Mouse (Mus musculus): ENCODE measurements around the gene Ccdc194. TPM values are rescaled to one million over a fixed set of nuclear protein-coding genes. Genes with fewer than 3 reads are reported as not detected.
"Not testable (repeated sequence)": the region's sequence is repeated elsewhere in the genome, so short reads cannot be mapped to it uniquely, and the experiment has no call there.

Gene Ccdc194
- polyA plus RNA-seq, 1 experiment from 2014 or later = not detected

GRCm38 (mm10) chr8:71527162-71527870 lies 1.8 kb upstream of the Ccdc194 start:
- WGBS = 37% methylated on average over 3 of the region's 3 CpGs
- Histone ChIP-seq H3K4me1 (ENCODE audit: control insufficient read depth, insufficient read depth, low read length) (no peaks in the 10 kb centered on the region), H3K27ac (replicated peaks; ENCODE audit: low read depth, low read length) (no peak overlapping the region), H3K4me2 (ENCODE audit: low read length) (no peak overlapping the region), H3K27me3 (ENCODE audit: control insufficient read depth, insufficient read depth, low read length) (peaks cover 25% of the 10 kb centered on the region), H3K4me3 (replicated peaks; ENCODE audit: low read depth, low read length) (no peak overlapping the region), H3K36me3 (ENCODE audit: control insufficient read depth, insufficient read depth, low read length) (no peaks in the 10 kb centered on the region), H3K9me3 (ENCODE audit: control insufficient read depth, low read length) (no peaks in the 10 kb centered on the region), H3K9ac (replicated peaks; ENCODE audit: low read length) (no peak overlapping the region)
- ATAC-seq (ENCODE audit: low FRiP score, low TSS enrichment) = no peak
- DNase-seq = no peak

DNA sequence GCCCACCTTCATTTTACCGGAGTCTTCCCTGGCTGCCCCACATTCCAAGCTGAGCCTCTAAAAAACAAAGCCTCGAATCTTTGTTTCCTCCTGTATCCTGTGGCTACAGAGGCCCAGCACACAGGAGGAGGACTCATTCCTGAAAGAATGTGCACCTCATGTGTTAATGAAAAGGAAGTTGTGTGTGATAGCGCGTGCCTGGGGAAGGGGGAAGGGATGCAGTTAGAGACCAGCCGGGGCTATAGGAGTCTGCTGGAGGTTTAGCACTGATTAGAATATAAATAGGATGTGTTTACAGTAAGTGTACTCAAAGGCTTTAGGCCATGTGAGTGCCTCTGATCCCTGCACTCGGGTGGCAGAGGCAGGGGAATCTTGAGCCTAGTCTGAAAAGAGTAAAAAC lies 761 bp upstream of the Ccdc194 start:
- peaks cover 25% of the 10 kb centered on the region for H3K27me3 ChIP-seq (ENCODE audit: control insufficient read depth, insufficient read depth, low read length)
- no peaks in the 10 kb centered on the region for H3K4me1 ChIP-seq (ENCODE audit: control insufficient read depth, insufficient read depth, low read length)
- no peak overlapping the region for H3K9ac ChIP-seq (replicated peaks; ENCODE audit: low read length)
- ATAC-seq (ENCODE audit: low FRiP score, low TSS enrichment) (no peak), DNase-seq (no peak)
- H3K4me2 ChIP-seq (ENCODE audit: low read length) = no peak overlapping the region
- no peak overlapping the region for H3K27ac ChIP-seq (replicated peaks; ENCODE audit: low read depth, low read length)
- no peaks in the 10 kb centered on the region for H3K36me3 ChIP-seq (ENCODE audit: control insufficient read depth, insufficient read depth, low read length)
- H3K4me3 ChIP-seq (replicated peaks; ENCODE audit: low read depth, low read length) = no peak overlapping the region
- WGBS = 8% methylated on average over 6 of the region's 6 CpGs
- no peaks in the 10 kb centered on the region for H3K9me3 ChIP-seq (ENCODE audit: control insufficient read depth, low read length)

GRCm38 (mm10) chr8:71521634-71522033 lies 3.9 kb downstream of the Ccdc194 start:
- Histone ChIP-seq H3K27ac (replicated peaks; ENCODE audit: low read depth, low read length) (no peak overlapping the region), H3K9ac (replicated peaks; ENCODE audit: low read length) (no peak overlapping the region), H3K36me3 (ENCODE audit: control insufficient read depth, insufficient read depth, low read length) (no peaks in the 10 kb centered on the region), H3K27me3 (ENCODE audit: control insufficient read depth, insufficient read depth, low read length) (peaks cover 20% of the 10 kb centered on the region), H3K4me3 (replicated peaks; ENCODE audit: low read depth, low read length) (no peak overlapping the region), H3K4me2 (ENCODE audit: low read length) (no peak overlapping the region), H3K4me1 (ENCODE audit: control insufficient read depth, insufficient read depth, low read length) (no peaks in the 10 kb centered on the region), H3K9me3 (ENCODE audit: control insufficient read depth, low read length) (no peaks in the 10 kb centered on the region)
- WGBS = 3% methylated on average over 17 of the region's 17 CpGs
- ATAC-seq (ENCODE audit: low FRiP score, low TSS enrichment) (peak; percentile 75), DNase-seq (peak; percentile 93)

DNA sequence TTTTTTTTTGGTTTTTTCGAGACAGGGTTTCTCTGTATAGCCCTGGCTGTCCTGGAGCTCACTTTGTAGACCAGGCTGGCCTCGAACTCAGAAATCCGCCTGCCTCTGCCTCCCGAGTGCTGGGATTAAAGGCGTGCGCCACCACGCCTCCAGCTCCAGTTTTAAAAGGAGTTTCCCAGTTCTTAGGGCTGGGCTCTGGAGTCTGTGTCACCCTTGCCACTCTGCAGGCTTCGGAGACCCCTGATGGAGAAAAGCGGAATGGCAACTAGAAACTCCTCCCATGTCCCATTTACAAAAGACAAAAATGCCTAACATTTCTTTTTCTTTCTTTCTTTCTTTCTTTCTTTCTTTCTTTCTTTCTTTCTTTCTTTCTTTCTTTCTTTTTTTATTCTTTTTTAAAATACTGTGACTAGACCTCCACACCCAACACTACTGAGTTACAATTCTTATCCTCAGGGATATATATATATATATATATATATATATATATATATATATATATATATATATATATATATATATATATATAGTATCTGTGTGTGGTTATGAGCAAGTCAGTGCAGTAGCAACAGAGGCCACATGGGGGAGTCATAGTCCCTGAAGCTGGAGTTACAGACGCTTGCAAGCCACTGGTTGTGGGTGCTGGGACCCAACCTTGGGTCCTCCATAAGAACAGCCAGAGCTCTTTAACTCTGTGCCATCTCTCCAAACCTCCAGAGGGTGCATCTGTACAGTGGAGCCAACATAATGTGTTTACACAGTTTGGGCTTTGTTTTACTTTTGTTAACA lies 6.3 kb downstream of the Ccdc194 start:
- not testable (repeated sequence) for H3K27ac ChIP-seq (replicated peaks; ENCODE audit: low read depth, low read length); H3K27me3 ChIP-seq (ENCODE audit: control insufficient read depth, insufficient read depth, low read length); H3K4me1 ChIP-seq (ENCODE audit: control insufficient read depth, insufficient read depth, low read length); H3K9me3 ChIP-seq (ENCODE audit: control insufficient read depth, low read length); H3K4me2 ChIP-seq (ENCODE audit: low read length); H3K36me3 ChIP-seq (ENCODE audit: control insufficient read depth, insufficient read depth, low read length); H3K4me3 ChIP-seq (replicated peaks; ENCODE audit: low read depth, low read length); ATAC-seq (ENCODE audit: low FRiP score, low TSS enrichment); H3K9ac ChIP-seq (replicated peaks; ENCODE audit: low read length)
- WGBS = 47% methylated on average over 9 of the region's 10 CpGs
- peak; percentile 80 for DNase-seq

GRCm38 (mm10) chr8:71516786-71517185 lies 8.7 kb downstream of the Ccdc194 start:
- H3K4me2 ChIP-seq (ENCODE audit: low read length) = no peak overlapping the region
- H3K4me1 ChIP-seq (ENCODE audit: control insufficient read depth, insufficient read depth, low read length) = no peaks in the 10 kb centered on the region
- H3K27ac ChIP-seq (replicated peaks; ENCODE audit: low read depth, low read length) = no peak overlapping the region
- H3K9me3 ChIP-seq (ENCODE audit: control insufficient read depth, low read length) = no peaks in the 10 kb centered on the region
- H3K9ac ChIP-seq (replicated peaks; ENCODE audit: low read length) = no peak overlapping the region; the same call in 1 of the 2 replicates
- no peaks in the 10 kb centered on the region for H3K36me3 ChIP-seq (ENCODE audit: control insufficient read depth, insufficient read depth, low read length)
- H3K27me3 ChIP-seq (ENCODE audit: control insufficient read depth, insufficient read depth, low read length) = no peaks in the 10 kb centered on the region
- DNase-seq = no peak
- ATAC-seq (ENCODE audit: low FRiP score, low TSS enrichment) = no peak
- no peak overlapping the region for H3K4me3 ChIP-seq (replicated peaks; ENCODE audit: low read depth, low read length)
- WGBS = 23% methylated on average over 6 of the region's 6 CpGs

GRCm38 (mm10) chr8:71515043-71515442 lies 10.5 kb downstream of the Ccdc194 start:
- Histone ChIP-seq H3K27ac (replicated peaks; ENCODE audit: low read depth, low read length) (no peak overlapping the region), H3K9me3 (ENCODE audit: control insufficient read depth, low read length) (no peaks in the 10 kb centered on the region), H3K4me1 (ENCODE audit: control insufficient read depth, insufficient read depth, low read length) (no peaks in the 10 kb centered on the region), H3K27me3 (ENCODE audit: control insufficient read depth, insufficient read depth, low read length) (no peaks in the 10 kb centered on the region; the same call in 1 of the 2 replicates), H3K36me3 (ENCODE audit: control insufficient read depth, insufficient read depth, low read length) (no peaks in the 10 kb centered on the region), H3K4me3 (replicated peaks; ENCODE audit: low read depth, low read length) (no peak overlapping the region), H3K9ac (replicated peaks; ENCODE audit: low read length) (no peak overlapping the region), H3K4me2 (ENCODE audit: low read length) (no peak overlapping the region)
- ATAC-seq (ENCODE audit: low FRiP score, low TSS enrichment) (no peak), DNase-seq (no peak)
- 69% methylated on average over 5 of the region's 5 CpGs for WGBS

- Histone ChIP-seq H3K4me2 (ENCODE audit: low read length) (no peak overlapping the region), H3K4me3 (replicated peaks; ENCODE audit: low read depth, low read length) (no peak overlapping the region), H3K27me3 (ENCODE audit: control insufficient read depth, insufficient read depth, low read length) (peaks cover 14% of the 10 kb centered on the region), H3K9me3 (ENCODE audit: control insufficient read depth, low read length) (no peaks in the 10 kb centered on the region), H3K9ac (replicated peaks; ENCODE audit: low read length) (no peak overlapping the region), H3K4me1 (ENCODE audit: control insufficient read depth, insufficient read depth, low read length) (no peaks in the 10 kb centered on the region), H3K36me3 (ENCODE audit: control insufficient read depth, insufficient read depth, low read length) (no peaks in the 10 kb centered on the region), H3K27ac (replicated peaks; ENCODE audit: low read depth, low read length) (no peak overlapping the region)
- 71% methylated on average over 15 of the region's 15 CpGs for WGBS
- no peak for ATAC-seq (ENCODE audit: low FRiP score, low TSS enrichment)
- DNase-seq = no peak
Measured at GRCm38 (mm10) chr8:71513018-71513754, 12.3 kb downstream of the Ccdc194 start.

- no peak for ATAC-seq (ENCODE audit: low FRiP score, low TSS enrichment)
- Histone ChIP-seq H3K4me2 (ENCODE audit: low read length) (no peak within 1 kb of the TSS), H3K36me3 (ENCODE audit: control insufficient read depth, insufficient read depth, low read length) (no peaks in the 10 kb centered on the region), H3K4me3 (replicated peaks; ENCODE audit: low read depth, low read length) (no peak within 1 kb of the TSS), H3K9me3 (ENCODE audit: control insufficient read depth, low read length) (no peaks in the 10 kb centered on the region), H3K27ac (replicated peaks; ENCODE audit: low read depth, low read length) (no peak within 1 kb of the TSS), H3K27me3 (ENCODE audit: control insufficient read depth, insufficient read depth, low read length) (peaks cover 29% of the 10 kb centered on the region), H3K4me1 (ENCODE audit: control insufficient read depth, insufficient read depth, low read length) (no peaks in the 10 kb centered on the region), H3K9ac (replicated peaks; ENCODE audit: low read length) (no peak within 1 kb of the TSS)
- 80% methylated on average over 14 of the region's 14 CpGs for WGBS
- DNase-seq = no peak
Measured at GRCm38 (mm10) chr8:71511644-71512043, 13.9 kb downstream of the Ccdc194 start, which contains the start of gene Plvap. Plvap (minus strand) TSS chr8:71511752.

Measured in midbrain, embryonic 14.5 days (tissue).